Mouse (Mus musculus) limb, embryonic 11.5 days (tissue): ENCODE data around the gene Dcaf5. TPM values are rescaled to one million over a fixed set of nuclear protein-coding genes. Genes with fewer than 3 reads are reported as not detected.

Experiments
- microRNA-seq: library from miRNA; unstranded; fragments of <30 nt; microRNA quantifications from one replicate; pipeline ENCODE4, GENCODE M21; 2016
- polyA plus RNA-seq: library from polyadenylated mRNA; unstranded; fragments of >200 nt; fragmentation: Nextera tagmentation; extraction: Ambion mirVana; gene quantifications from 2 replicates; pipeline ENCODE4 v1.2.1, GENCODE M21; 2014

The Dcaf5 gene
- polyA plus RNA-seq, 1 experiment from 2014 or later, result 10.3 TPM

Small RNA genes lying within 50 kb of the gene (microRNA-seq; reads per million reads assigned to microRNA genes)
- gene Mir1843a, result 25.6 reads per million, percentile 32 among the genes with 10 or more reads in this experiment

Other genes with a start within 250 kb of the Dcaf5 start
- gene Actn1, start 176.2 kb downstream of the Dcaf5 start, polyA plus RNA-seq, result 46.0 and 49.2 TPM in 2 replicates
- gene Exd2, start 26.5 kb upstream of the Dcaf5 start, polyA plus RNA-seq, result 30.1 and 35.5 TPM in 2 replicates
- gene Galnt16, start 81.7 kb upstream of the Dcaf5 start, polyA plus RNA-seq, result 2.8 and 3.3 TPM in 2 replicates
- 23.8 and 27.4 TPM in 2 replicates for gene Slc39a9, start 207.3 kb upstream of the Dcaf5 start, polyA plus RNA-seq
- gene Erh, start 207.7 kb upstream of the Dcaf5 start, polyA plus RNA-seq, result 380 and 400 TPM in 2 replicates